Mouse (Mus musculus) ES-E14 (cell line): Measurements from ENCODE around the gene Tead1.

ENCODE experiments used
- ZC3H11A ChIP-seq: IDR thresholded peaks from 2 replicates; pipeline ENCODE4 v1.6.1; 2012; ENCODE audit warnings: low read depth, mild to moderate bottlenecking, inconsistent platforms, low read length, borderline replicate concordance
- ZNF384 ChIP-seq: IDR thresholded peaks from 2 replicates; pipeline ENCODE4 v1.6.1; 2012; ENCODE audit warnings: low read depth, low read length, inconsistent platforms

GRCm38 (mm10) chr7:112741790-112742189 lies 62.7 kb downstream of the Tead1 start:
- TF ChIP-seq ZNF384 = no peak
- TF ChIP-seq ZC3H11A = no peak
